Mouse (Mus musculus) hindbrain, embryonic 11.5 days (tissue): ENCODE data around the gene Ubxn10. TPM values are rescaled to one million over a fixed set of nuclear protein-coding genes. Genes with fewer than 3 reads are reported as not detected.

Experiments
- ATAC-seq: fragments of 200-750 bp; cut with Nextera tagmentation; 2 replicates; pipeline ENCODE4 v1.8.0; 2017; ENCODE audit warnings: mild to moderate bottlenecking, moderate TSS enrichment, moderate library complexity; ENCODE audit not compliant: low FRiP score
- DNase-seq: peaks from one replicate; pipeline ENCODE4 v3.0.0-alpha.2; 2015; ENCODE audit warnings: low spot score
- H3K27ac ChIP-seq: fragments of 300-500 bp; sonication (generic); 2 replicates; pipeline ENCODE4 v1.5.1; 2014; ENCODE audit warnings: mild to moderate bottlenecking, low read depth, low read length
- H3K27me3 ChIP-seq: fragments of 300-500 bp; sonication (generic); 2 replicates; pipeline ENCODE4 v1.6.1; 2014; ENCODE audit warnings: mild to moderate bottlenecking, low read length, moderate library complexity, mixed read lengths; ENCODE audit not compliant: control insufficient read depth, insufficient read depth
- H3K36me3 ChIP-seq: fragments of 300-500 bp; sonication (generic); 2 replicates; pipeline ENCODE4 v1.6.1; 2014; ENCODE audit warnings: mild to moderate bottlenecking, low read length, moderate library complexity, mixed read lengths; ENCODE audit not compliant: control insufficient read depth, insufficient read depth
- H3K4me1 ChIP-seq: fragments of 300-500 bp; sonication (generic); replicated peaks from 2 replicates; pipeline ENCODE4 v1.6.1; 2014; ENCODE audit warnings: low read length, mixed read lengths; ENCODE audit not compliant: control insufficient read depth, insufficient read depth
- H3K4me2 ChIP-seq: fragments of 300-500 bp; sonication (generic); replicated peaks from 2 replicates; pipeline ENCODE4 v1.6.1; 2014; ENCODE audit warnings: mild to moderate bottlenecking, low read depth, low read length
- H3K4me3 ChIP-seq: fragments of 300-500 bp; sonication (generic); 2 replicates; pipeline ENCODE4 v1.5.1; 2014; ENCODE audit warnings: low read depth, low read length
- H3K9ac ChIP-seq: fragments of 300-500 bp; sonication (generic); 2 replicates; pipeline ENCODE4 v1.6.1; 2014; ENCODE audit warnings: low read depth, low read length
- H3K9me3 ChIP-seq: fragments of 300-500 bp; sonication (generic); 2 replicates; pipeline ENCODE4 v1.6.1; 2016; ENCODE audit warnings: low read length; ENCODE audit not compliant: control insufficient read depth
- WGBS: fragments of 180-500 bp; shearing (Covaris S2); extraction: QIAGEN DNeasy Blood & Tissue Kit; methylation state at CpG from one replicate; pipeline ENCODE4 v1.1.7; 2014; 5-methylcytosine and 5-hydroxymethylcytosine counted together
- polyA plus RNA-seq: library from polyadenylated mRNA; unstranded; fragments of >200 nt; fragmentation: Nextera tagmentation; extraction: Ambion mirVana; gene quantifications from 2 replicates; pipeline ENCODE4 v1.2.1, GENCODE M21; 2014

Gene Ubxn10
- polyA plus RNA-seq, 1 experiment from 2014 or later, result 2.8 TPM

GRCm38 (mm10) chr4:138724354-138725126 lies 12.4 kb downstream of the Ubxn10 start, which contains the start of gene Pla2g2c:
Pla2g2c (plus strand) TSS chr4:138724792.
- 50% methylated on average over 18 of the region's 18 CpGs for WGBS
- 0 out of 2 replicates have a peak, but pooled peaks cover 5% of the 10 kb centered on the region for H3K4me1 ChIP-seq
- no peaks in the 10 kb centered on the region for H3K27me3 ChIP-seq
- no peaks in the 10 kb centered on the region for H3K9me3 ChIP-seq
- peak within 1 kb of the TSS; percentile 16; the same call in 1 of the 2 replicates for H3K4me3 ChIP-seq
- peak within 1 kb of the TSS; percentile 54 for H3K9ac ChIP-seq
- ATAC-seq (no peak), DNase-seq (no peak)
- H3K27ac ChIP-seq, result 0 out of 2 replicates have a peak within 1 kb of the TSS, but pooled peaks have one; percentile 4
- no peaks in the 10 kb centered on the region for H3K36me3 ChIP-seq
- peak within 1 kb of the TSS; percentile 54 for H3K4me2 ChIP-seq

- WGBS, result 74% methylated on average over 15 of the region's 15 CpGs
- Histone ChIP-seq H3K36me3 (no peaks in the 10 kb centered on the region), H3K4me2 (no peak overlapping the region), H3K4me3 (no peak overlapping the region), H3K9me3 (no peaks in the 10 kb centered on the region), H3K27ac (no peak overlapping the region), H3K4me1 (0 out of 2 replicates have a peak, but pooled peaks cover 5% of the 10 kb centered on the region), H3K27me3 (no peaks in the 10 kb centered on the region), H3K9ac (no peak overlapping the region)
- DNase-seq (no peak), ATAC-seq (no peak)
Measured at GRCm38 (mm10) chr4:138723493-138724281, 13.3 kb downstream of the Ubxn10 start.

- Histone ChIP-seq H3K36me3 (no peaks in the 10 kb centered on the region), H3K27me3 (no peaks in the 10 kb centered on the region), H3K4me2 (no peak overlapping the region), H3K27ac (no peak overlapping the region), H3K4me1 (no peaks in the 10 kb centered on the region), H3K9me3 (no peaks in the 10 kb centered on the region), H3K4me3 (no peak overlapping the region), H3K9ac (no peak overlapping the region)
- ATAC-seq (no peak), DNase-seq (no peak)
- 77% methylated on average over 5 of the region's 5 CpGs for WGBS
Measured at GRCm38 (mm10) chr4:138719264-138719596, 17.7 kb downstream of the Ubxn10 start.

GRCm38 (mm10) chr4:138718586-138719263 lies 18.2 kb downstream of the Ubxn10 start:
- Histone ChIP-seq H3K9ac (no peak overlapping the region), H3K36me3 (no peaks in the 10 kb centered on the region), H3K27me3 (no peaks in the 10 kb centered on the region), H3K9me3 (no peaks in the 10 kb centered on the region), H3K27ac (no peak overlapping the region), H3K4me3 (no peak overlapping the region), H3K4me2 (no peak overlapping the region), H3K4me1 (no peaks in the 10 kb centered on the region)
- no peak for DNase-seq
- ATAC-seq, result no peak
- WGBS, result 80% methylated on average over 5 of the region's 5 CpGs

GRCm38 (mm10) chr4:138716697-138717096 lies 20.3 kb downstream of the Ubxn10 start:
- DNase-seq (no peak), ATAC-seq (no peak)
- H3K9me3 ChIP-seq, result no peaks in the 10 kb centered on the region
- no peak overlapping the region for H3K4me3 ChIP-seq
- no peaks in the 10 kb centered on the region for H3K4me1 ChIP-seq
- no peak overlapping the region for H3K9ac ChIP-seq
- H3K36me3 ChIP-seq, result no peaks in the 10 kb centered on the region
- no peak overlapping the region for H3K27ac ChIP-seq
- no peak overlapping the region for H3K4me2 ChIP-seq
- WGBS, result 88% methylated on average over 9 of the region's 9 CpGs
- H3K27me3 ChIP-seq, result no peaks in the 10 kb centered on the region

- H3K9me3 ChIP-seq, result no peaks in the 10 kb centered on the region
- H3K36me3 ChIP-seq, result no peaks in the 10 kb centered on the region
- H3K4me1 ChIP-seq, result no peaks in the 10 kb centered on the region
- no peak overlapping the region for H3K9ac ChIP-seq
- H3K27ac ChIP-seq, result no peak overlapping the region
- no peak overlapping the region for H3K4me2 ChIP-seq
- H3K4me3 ChIP-seq, result no peak overlapping the region
- 75% methylated on average over 1 of the region's 1 CpGs for WGBS
- DNase-seq, result no peak
- no peaks in the 10 kb centered on the region for H3K27me3 ChIP-seq
- ATAC-seq, result no peak
Measured at GRCm38 (mm10) chr4:138714186-138714585, 22.8 kb downstream of the Ubxn10 start.

GRCm38 (mm10) chr4:138712621-138713020 lies 24.3 kb downstream of the Ubxn10 start:
- Histone ChIP-seq H3K36me3 (no peaks in the 10 kb centered on the region), H3K9me3 (no peaks in the 10 kb centered on the region), H3K4me3 (no peak overlapping the region), H3K27me3 (no peaks in the 10 kb centered on the region), H3K4me1 (no peaks in the 10 kb centered on the region), H3K4me2 (no peak overlapping the region), H3K9ac (no peak overlapping the region), H3K27ac (no peak overlapping the region)
- WGBS, result 77% methylated on average over 8 of the region's 8 CpGs
- ATAC-seq (no peak), DNase-seq (no peak)

- no peaks in the 10 kb centered on the region for H3K9me3 ChIP-seq
- no peak overlapping the region for H3K9ac ChIP-seq
- no peak for ATAC-seq
- no peak for DNase-seq
- WGBS, result 84% methylated on average over 11 of the region's 11 CpGs
- H3K36me3 ChIP-seq, result no peaks in the 10 kb centered on the region
- H3K4me3 ChIP-seq, result no peak overlapping the region
- no peak overlapping the region for H3K27ac ChIP-seq
- no peak overlapping the region for H3K4me2 ChIP-seq
- no peaks in the 10 kb centered on the region for H3K27me3 ChIP-seq
- H3K4me1 ChIP-seq, result no peaks in the 10 kb centered on the region
Measured at GRCm38 (mm10) chr4:138712096-138712495, 24.9 kb downstream of the Ubxn10 start.
